Mouse (Mus musculus) forebrain, embryonic 13.5 days (tissue): ENCODE results near the gene Saa3. TPM values are rescaled to one million over a fixed set of nuclear protein-coding genes. Genes with fewer than 3 reads are reported as not detected.
"Not testable (repeated sequence)": the region's sequence is repeated elsewhere in the genome, so short reads cannot be mapped to it uniquely, and the experiment has no call there.

Source experiments
- ATAC-seq: fragments of 200-750 bp; cut with Nextera tagmentation; 2 replicates; pipeline ENCODE4 v1.8.0; 2017
- H3K27ac ChIP-seq: fragments of 300-500 bp; sonication (generic); 2 replicates; pipeline ENCODE4 v1.5.1; 2015; ENCODE audit warnings: inconsistent platforms, mild to moderate bottlenecking, moderate library complexity
- H3K27me3 ChIP-seq: fragments of 300-500 bp; sonication (generic); 2 replicates; pipeline ENCODE4 v1.6.1; 2015; ENCODE audit warnings: mild to moderate bottlenecking, inconsistent platforms
- H3K36me3 ChIP-seq: fragments of 300-500 bp; sonication (generic); 2 replicates; pipeline ENCODE4 v1.6.1; 2015; ENCODE audit warnings: mild to moderate bottlenecking, inconsistent platforms; ENCODE audit not compliant: poor library complexity, severe bottlenecking
- H3K4me1 ChIP-seq: fragments of 300-500 bp; sonication (generic); 2 replicates; pipeline ENCODE4 v1.6.1; 2015; ENCODE audit warnings: inconsistent platforms
- H3K4me2 ChIP-seq: fragments of 300-500 bp; sonication (generic); 2 replicates; pipeline ENCODE4 v1.6.1; 2015; ENCODE audit warnings: inconsistent platforms, mild to moderate bottlenecking, moderate library complexity
- H3K4me3 ChIP-seq: fragments of 300-500 bp; sonication (generic); 2 replicates; pipeline ENCODE4 v1.5.1; 2015; ENCODE audit warnings: mild to moderate bottlenecking, inconsistent platforms
- H3K9ac ChIP-seq: fragments of 300-500 bp; sonication (generic); 2 replicates; pipeline ENCODE4 v1.6.1; 2015; ENCODE audit warnings: mild to moderate bottlenecking, inconsistent platforms
- H3K9me3 ChIP-seq: fragments of 300-500 bp; sonication (generic); replicated peaks from 2 replicates; pipeline ENCODE4 v1.6.1; 2016; ENCODE audit warnings: inconsistent platforms
- WGBS: fragments of 180-500 bp; shearing (Covaris S2); methylation state at CpG from one replicate; pipeline ENCODE4 v1.1.7; 2015; 5-methylcytosine and 5-hydroxymethylcytosine counted together
- polyA plus RNA-seq: library from polyadenylated mRNA; unstranded; fragments of >200 nt; fragmentation: Nextera tagmentation; extraction: Ambion mirVana; gene quantifications from 2 replicates; pipeline ENCODE4 v1.2.1, GENCODE M21; 2015

The Saa3 gene
- 0.28 TPM in 1 of 2 replicates, not detected in the other for polyA plus RNA-seq

- Histone ChIP-seq H3K9ac (no peak within 1 kb of the TSS), H3K4me1 (no peaks in the 10 kb centered on the region), H3K4me3 (no peak within 1 kb of the TSS), H3K9me3 (no peaks in the 10 kb centered on the region), H3K27me3 (0 out of 2 replicates have a peak, but pooled peaks cover 5% of the 10 kb centered on the region), H3K27ac (no peak within 1 kb of the TSS), H3K36me3 (no peaks in the 10 kb centered on the region), H3K4me2 (no peak within 1 kb of the TSS)
- WGBS, result 88% methylated on average over 5 of the region's 5 CpGs
- ATAC-seq, result no peak
These were observed at the start of gene Saa3 for GRCm38 (mm10) chr7:46715600-46715999. TSS of gene Saa3 (minus strand) at chr7:46715700.

DNA sequence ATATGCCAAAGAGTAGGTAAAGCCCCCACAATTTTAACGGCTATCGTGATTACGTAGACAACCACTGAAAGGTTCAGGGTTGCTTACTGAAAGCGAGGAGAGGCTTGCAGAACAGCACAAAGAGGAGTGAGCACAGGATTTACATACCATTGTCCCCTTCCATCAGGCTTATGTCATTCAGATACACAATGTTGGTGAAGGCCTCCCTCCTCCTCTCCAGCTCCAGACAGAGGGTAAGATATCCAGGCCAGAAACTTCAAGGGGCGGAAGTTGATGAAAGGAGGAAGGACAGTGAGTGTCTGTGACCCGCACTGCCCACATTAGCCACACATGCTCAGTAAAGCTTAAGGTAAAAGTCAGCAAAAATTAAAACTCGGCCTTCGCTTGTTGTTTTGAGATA, 49.2 kb upstream of the Saa3 start:
- H3K36me3 ChIP-seq, result peaks cover 93% of the 10 kb centered on the region
- WGBS, result 65% methylated on average over 8 of the region's 8 CpGs
- no peaks in the 10 kb centered on the region for H3K4me1 ChIP-seq
- H3K4me2 ChIP-seq, result no peak overlapping the region
- no peak for ATAC-seq
- H3K9ac ChIP-seq, result no peak overlapping the region
- H3K4me3 ChIP-seq, result no peak overlapping the region
- H3K27ac ChIP-seq, result no peak overlapping the region
- no peaks in the 10 kb centered on the region for H3K27me3 ChIP-seq
- H3K9me3 ChIP-seq, result no peaks in the 10 kb centered on the region

DNA sequence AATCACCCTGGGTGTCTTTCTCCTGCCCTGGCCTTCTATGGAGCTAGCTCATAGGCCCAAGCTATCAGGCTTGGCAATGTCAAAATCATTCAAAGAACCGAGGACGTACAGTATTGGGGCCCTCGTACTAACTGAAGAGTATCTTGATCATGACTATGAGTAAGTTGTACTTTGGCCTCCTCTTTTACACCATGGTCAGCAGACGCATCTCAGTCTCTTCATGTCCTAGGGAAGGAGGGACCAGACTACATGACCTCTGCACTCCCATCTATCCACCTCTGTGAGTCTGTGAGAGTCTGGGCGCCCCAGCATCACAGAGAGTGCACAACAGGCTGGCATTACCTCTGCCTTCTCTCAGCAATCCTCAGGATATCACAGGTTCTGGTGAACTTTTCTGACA, 47.1 kb upstream of the Saa3 start:
- Histone ChIP-seq H3K4me1 (no peaks in the 10 kb centered on the region), H3K4me3 (no peak overlapping the region), H3K36me3 (peaks cover 86% of the 10 kb centered on the region), H3K9ac (no peak overlapping the region), H3K27ac (no peak overlapping the region), H3K27me3 (no peaks in the 10 kb centered on the region), H3K4me2 (no peak overlapping the region), H3K9me3 (no peaks in the 10 kb centered on the region)
- no peak for ATAC-seq
- WGBS, result 94% methylated on average over 5 of the region's 5 CpGs

DNA sequence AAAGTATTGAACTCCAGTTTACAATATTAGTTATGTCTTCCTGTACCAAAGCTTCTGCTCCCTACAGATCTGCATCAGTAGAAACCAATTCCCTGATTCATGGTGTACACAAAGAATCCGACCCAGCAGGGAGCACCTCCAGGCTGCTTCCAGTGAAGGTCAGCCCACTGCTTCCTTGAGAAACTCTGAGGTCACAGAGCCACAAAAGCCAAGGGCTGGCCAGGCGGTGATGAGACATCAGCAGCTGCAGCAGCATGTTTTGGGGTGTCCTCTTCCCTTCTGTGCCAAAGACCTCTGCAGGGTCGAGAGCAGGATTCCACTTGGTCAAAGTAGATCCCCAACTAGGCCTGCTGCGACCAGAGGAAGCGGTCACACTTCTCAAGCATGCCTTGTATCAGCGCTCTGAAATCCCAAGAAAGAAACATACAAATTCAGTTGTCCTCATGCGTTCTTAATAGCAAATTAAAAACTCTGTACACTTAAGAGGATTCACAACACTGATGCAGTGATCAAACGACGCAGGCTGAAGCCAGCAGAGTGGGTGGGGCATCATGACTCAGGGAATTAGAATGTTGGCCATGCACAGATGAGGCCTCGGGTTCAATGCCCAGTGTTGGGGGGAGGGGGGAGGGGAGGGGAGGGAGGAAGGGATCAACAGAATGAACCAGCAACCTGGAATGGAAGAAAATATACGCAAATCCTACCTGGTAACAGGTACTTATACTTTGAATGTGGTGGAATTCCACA, 45.7 kb upstream of the Saa3 start:
- no peaks in the 10 kb centered on the region for H3K9me3 ChIP-seq

DNA sequence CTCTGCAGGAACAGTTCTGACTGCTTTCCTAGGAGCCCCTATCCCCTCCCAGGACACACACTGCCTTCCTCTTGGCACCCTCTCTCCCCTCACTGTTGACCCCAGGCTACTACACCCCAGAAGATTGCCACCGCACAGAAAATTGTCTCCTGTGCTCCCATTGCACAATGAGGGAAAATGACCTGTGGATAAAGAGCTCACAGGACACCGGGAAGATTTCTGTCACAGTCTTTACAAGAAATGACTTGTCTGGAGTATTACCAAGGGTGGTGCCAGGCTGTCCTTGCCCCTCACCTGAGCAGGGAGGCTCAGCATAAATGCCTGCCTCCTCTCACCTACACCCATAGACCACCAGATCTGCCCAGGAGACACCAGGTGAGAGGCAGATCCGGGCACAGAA, 36.0 kb upstream of the Saa3 start, which contains the start of gene Saa2:
Saa2 (plus strand) TSS at position 301 of the 400 bp plus-strand sequence.
- H3K4me3 ChIP-seq, result no peak within 1 kb of the TSS
- 85% methylated on average over 3 of the region's 3 CpGs for WGBS
- no peak within 1 kb of the TSS for H3K27ac ChIP-seq
- H3K9me3 ChIP-seq, result no peaks in the 10 kb centered on the region
- ATAC-seq, result no peak
- H3K4me2 ChIP-seq, result no peak within 1 kb of the TSS
- no peak within 1 kb of the TSS for H3K9ac ChIP-seq
- H3K36me3 ChIP-seq, result no peaks in the 10 kb centered on the region
- H3K4me1 ChIP-seq, result no peaks in the 10 kb centered on the region
- no peaks in the 10 kb centered on the region for H3K27me3 ChIP-seq

More for the DNA sequence above, 45.7 kb upstream of the Saa3 start:
- ATAC-seq, result no peak
- no peak overlapping the region for H3K9ac ChIP-seq
- H3K4me2 ChIP-seq, result no peak overlapping the region
- no peaks in the 10 kb centered on the region for H3K27me3 ChIP-seq
- H3K36me3 ChIP-seq, result peaks cover 74% of the 10 kb centered on the region
- H3K27ac ChIP-seq, result no peak overlapping the region
- no peaks in the 10 kb centered on the region for H3K4me1 ChIP-seq
- 75% methylated on average over 11 of the region's 11 CpGs for WGBS
- H3K4me3 ChIP-seq, result no peak overlapping the region

GRCm38 (mm10) chr7:46748459-46748858, 33.0 kb upstream of the Saa3 start:
- Histone ChIP-seq H3K27me3 (no peaks in the 10 kb centered on the region), H3K36me3 (no peaks in the 10 kb centered on the region), H3K9ac (no peak overlapping the region), H3K4me1 (no peaks in the 10 kb centered on the region), H3K27ac (no peak overlapping the region), H3K4me3 (no peak overlapping the region), H3K4me2 (no peak overlapping the region), H3K9me3 (no peaks in the 10 kb centered on the region)
- no peak for ATAC-seq
- 39% methylated on average over 3 of the region's 3 CpGs for WGBS

- no peak overlapping the region for H3K4me3 ChIP-seq
- WGBS, result 90% methylated on average over 7 of the region's 7 CpGs
- no peak overlapping the region for H3K9ac ChIP-seq
- no peaks in the 10 kb centered on the region for H3K4me1 ChIP-seq
- no peak for ATAC-seq
- no peaks in the 10 kb centered on the region for H3K27me3 ChIP-seq
- H3K9me3 ChIP-seq, result no peaks in the 10 kb centered on the region
- no peaks in the 10 kb centered on the region for H3K36me3 ChIP-seq
- H3K4me2 ChIP-seq, result no peak overlapping the region
- no peak overlapping the region for H3K27ac ChIP-seq
These were observed 30.9 kb upstream of the Saa3 start for GRCm38 (mm10) chr7:46746381-46746780.

DNA sequence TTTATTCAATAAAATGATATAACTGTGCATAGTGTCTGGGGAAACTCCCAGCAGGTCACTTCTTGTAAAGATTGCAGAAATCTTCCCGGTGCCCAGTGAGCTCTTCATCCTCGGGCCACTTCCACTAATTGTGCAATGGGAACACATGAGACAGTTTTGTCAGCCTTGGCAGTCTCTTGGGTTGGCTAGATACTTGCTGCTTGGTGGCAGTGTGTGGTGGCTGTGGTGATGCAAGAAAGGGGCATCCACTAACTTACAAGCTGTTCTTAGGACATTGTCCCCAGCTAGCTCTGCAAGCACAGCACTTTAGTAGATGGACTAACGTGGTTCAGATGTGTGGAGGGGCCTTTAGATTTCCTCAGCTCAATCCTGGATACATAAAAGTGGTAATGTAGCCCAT, 30.3 kb upstream of the Saa3 start:
- H3K9ac ChIP-seq, result no peak overlapping the region
- H3K36me3 ChIP-seq, result no peaks in the 10 kb centered on the region
- H3K4me2 ChIP-seq, result no peak overlapping the region
- no peak overlapping the region for H3K27ac ChIP-seq
- 88% methylated on average over 3 of the region's 3 CpGs for WGBS
- no peaks in the 10 kb centered on the region for H3K4me1 ChIP-seq
- no peaks in the 10 kb centered on the region for H3K9me3 ChIP-seq
- H3K4me3 ChIP-seq, result no peak overlapping the region
- no peaks in the 10 kb centered on the region for H3K27me3 ChIP-seq
- no peak for ATAC-seq

- not testable (repeated sequence) for H3K9ac ChIP-seq, ATAC-seq, H3K4me1 ChIP-seq, H3K9me3 ChIP-seq, H3K4me2 ChIP-seq, H3K4me3 ChIP-seq, H3K27ac ChIP-seq, H3K27me3 ChIP-seq, H3K36me3 ChIP-seq
- WGBS, result 83% methylated on average over 3 of the region's 3 CpGs
These were observed 27.4 kb upstream of the Saa3 start, which contains the start of gene Saa1 for GRCm38 (mm10) chr7:46742880-46743279. TSS of gene Saa1 (minus strand) at chr7:46742980.

DNA sequence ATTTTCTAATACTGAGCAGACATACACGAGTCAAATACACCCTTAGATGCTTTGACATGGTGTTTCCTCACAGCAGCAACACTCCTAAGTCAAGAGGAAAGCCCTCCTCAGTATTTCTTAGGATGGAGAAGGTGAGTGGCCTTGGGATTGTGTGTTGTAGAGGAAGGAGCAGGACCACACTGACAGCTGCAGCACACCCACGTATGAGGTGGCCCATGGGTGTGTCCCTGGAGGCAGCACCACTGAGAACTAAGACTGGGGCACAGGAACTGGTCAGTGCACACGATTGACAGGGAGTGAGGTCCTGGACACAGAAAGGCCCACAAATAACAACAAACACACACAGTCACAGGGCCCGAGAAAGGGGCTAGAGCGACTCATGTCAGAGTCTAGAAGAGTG, 24.5 kb upstream of the Saa3 start:
- H3K36me3 ChIP-seq, ATAC-seq, H3K4me2 ChIP-seq, H3K4me1 ChIP-seq, H3K9ac ChIP-seq, H3K27me3 ChIP-seq, H3K27ac ChIP-seq, H3K4me3 ChIP-seq, H3K9me3 ChIP-seq: not testable (repeated sequence)
- WGBS, result 81% methylated on average over 5 of the region's 5 CpGs

DNA sequence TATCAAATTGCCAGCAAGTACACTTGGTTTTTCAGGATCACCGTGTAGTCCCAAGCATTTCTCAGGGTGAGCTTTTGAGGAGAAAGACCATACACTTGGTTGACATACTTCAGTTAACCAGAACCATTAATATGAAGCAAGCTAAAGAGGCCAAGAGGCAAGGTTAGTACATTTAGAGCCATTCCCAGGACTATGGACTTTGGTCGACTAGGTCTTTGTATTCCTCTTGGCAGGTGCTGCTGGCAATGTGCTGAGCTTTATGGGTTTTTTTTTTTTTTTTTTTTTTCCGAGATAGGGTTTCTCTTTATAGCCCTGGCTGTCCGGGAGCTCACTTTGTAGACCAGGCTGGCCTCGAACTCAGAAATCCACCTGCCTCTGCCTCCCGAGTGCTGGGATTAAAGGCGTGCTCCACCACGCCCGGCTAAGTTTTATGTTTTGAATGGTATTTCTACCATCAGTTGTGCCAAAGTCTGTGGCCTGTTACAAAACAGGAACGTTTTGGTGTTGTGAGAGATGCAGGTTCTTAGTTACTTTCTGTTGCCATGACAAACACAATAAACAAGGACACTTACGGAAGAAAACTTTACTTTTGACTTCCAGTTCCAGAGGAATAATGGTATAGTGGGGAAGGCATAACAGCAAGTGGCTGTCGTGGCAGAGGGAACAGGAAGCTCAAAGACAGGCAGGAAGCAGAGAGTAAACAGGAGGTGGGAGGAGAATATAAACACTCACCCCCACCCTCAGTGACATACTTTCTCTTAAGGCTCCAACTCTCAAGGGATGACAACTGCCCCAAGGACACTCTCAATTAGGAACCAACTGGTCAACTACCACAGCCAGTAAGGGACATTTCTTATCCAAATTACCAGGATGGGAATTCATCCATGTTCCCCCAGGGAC, 23.3 kb upstream of the Saa3 start:
- ATAC-seq, result no peak
- no peak overlapping the region for H3K4me2 ChIP-seq
- H3K27me3 ChIP-seq, result no peaks in the 10 kb centered on the region
- H3K9me3 ChIP-seq, result no peaks in the 10 kb centered on the region
- no peak overlapping the region for H3K9ac ChIP-seq
- H3K36me3 ChIP-seq, result no peaks in the 10 kb centered on the region
- no peak overlapping the region for H3K4me3 ChIP-seq
- no peak overlapping the region for H3K27ac ChIP-seq
- H3K4me1 ChIP-seq, result no peaks in the 10 kb centered on the region
- 88% methylated on average over 12 of the region's 12 CpGs for WGBS

GRCm38 (mm10) chr7:46734983-46735382, 19.5 kb upstream of the Saa3 start:
- no peaks in the 10 kb centered on the region for H3K9me3 ChIP-seq
- no peak overlapping the region for H3K27ac ChIP-seq
- H3K4me1 ChIP-seq, result no peaks in the 10 kb centered on the region
- H3K9ac ChIP-seq, result no peak overlapping the region
- H3K4me2 ChIP-seq, result no peak overlapping the region
- 87% methylated on average over 2 of the region's 2 CpGs for WGBS
- no peak overlapping the region for H3K4me3 ChIP-seq
- no peaks in the 10 kb centered on the region for H3K36me3 ChIP-seq
- no peak for ATAC-seq
- H3K27me3 ChIP-seq, result no peaks in the 10 kb centered on the region
